In the genomic region with DNA sequence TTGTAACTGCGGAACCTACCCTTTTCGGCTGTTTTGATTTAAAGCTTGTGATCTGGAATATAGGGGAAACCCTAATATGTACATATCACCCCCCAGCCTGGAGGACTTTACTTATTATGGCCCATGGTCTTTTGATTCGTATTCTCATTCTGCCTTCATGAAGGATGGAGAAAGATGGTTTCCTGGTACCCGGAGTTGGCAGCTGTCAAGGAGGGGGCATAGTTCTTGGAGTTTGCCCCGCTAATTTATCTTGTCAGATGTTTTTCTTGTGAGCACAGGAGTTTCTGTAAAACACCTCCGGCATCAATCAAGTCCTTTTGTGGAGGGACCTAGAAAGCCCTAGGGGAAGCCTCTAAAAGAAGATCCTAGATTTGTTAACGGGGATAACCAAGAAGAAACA, we compare ENCODE assay signal across 8 mouse cellular contexts. TPM values are rescaled to one million over a fixed set of nuclear protein-coding genes. Genes with fewer than 3 reads are reported as not detected.
DNase-seq lines count a peak whose midpoint lies in the region; ATAC-seq and TF ChIP-seq lines count a peak whose summit lies in the region.

No protein-coding gene starts in this region.

- no peak for TF ChIP-seq POLR2A in spleen, adult 2 months (IDR thresholded peaks at IDR 0.05; ENCODE audit: low read depth, low read length)
- TF ChIP-seq POLR2A in small intestine, adult 2 months (IDR thresholded peaks at IDR 0.05; ENCODE audit: low read depth, low read length), result no peak

- H3K9ac ChIP-seq in forebrain, embryonic 14.5 days (ENCODE audit: low read length), result peak overlapping the region; percentile 77
- peak overlapping the region; percentile 86 for H3K9ac ChIP-seq in limb, embryonic 13.5 days

- ATAC-seq in forebrain, embryonic 14.5 days, result no peak; the same call in 1 of the 2 replicates
- ATAC-seq in limb, embryonic 13.5 days (ENCODE audit: low FRiP score, low read depth), result no peak
- no peak for ATAC-seq in cerebellum, adult (ENCODE audit: insufficient number of reproducible peaks, low FRiP score, low TSS enrichment)

- WGBS in spleen, adult 2 months, result 14% methylated on average over 7 of the region's 7 CpGs
- 3% methylated on average over 7 of the region's 7 CpGs for WGBS in forebrain, embryonic 14.5 days
- WGBS in limb, embryonic 13.5 days, result 9% methylated on average over 7 of the region's 7 CpGs
- 6% methylated on average over 7 of the region's 7 CpGs for WGBS in small intestine, adult 2 months

- DNase-seq in spleen, adult 2 months (ENCODE audit: low read depth in 1 of 2, low spot score in 2 of 2), result peak in 1 of 2 experiments; percentile 7
- DNase-seq in spleen, postnatal 10 days (ENCODE audit: low spot score in 2 of 2), result no peak
- DNase-seq in forebrain, embryonic 14.5 days (ENCODE audit: low spot score), result peak; percentile 15
- no peak for DNase-seq in left cerebral cortex, adult 9 months (ENCODE audit: low spot score in 2 of 2)
- DNase-seq in cerebellum, adult 11-12 months, result no peak

- H3K9me3 ChIP-seq in forebrain, embryonic 14.5 days (replicated peaks; ENCODE audit: control insufficient read depth, low read length), result no peaks in the 10 kb centered on the region
- no peaks in the 10 kb centered on the region for H3K9me3 ChIP-seq in limb, embryonic 13.5 days

- peak overlapping the region; percentile 75 for H3K27ac ChIP-seq in spleen, adult 2 months (ENCODE audit: insufficient read depth, low read length)
- H3K27ac ChIP-seq in forebrain, embryonic 14.5 days (ENCODE audit: low read depth, low read length), result no peak overlapping the region
- no peak overlapping the region for H3K27ac ChIP-seq in limb, embryonic 13.5 days
- 0 out of 2 replicates have a peak overlapping the region, but pooled peaks have one; percentile 9 for H3K27ac ChIP-seq in small intestine, adult 2 months (ENCODE audit: insufficient read depth, low read depth, low read length)

- H3K27me3 ChIP-seq in spleen, adult 2 months (ENCODE audit: control insufficient read depth, insufficient read depth, low read length), result no peaks in the 10 kb centered on the region
- no peaks in the 10 kb centered on the region for H3K27me3 ChIP-seq in forebrain, embryonic 14.5 days (replicated peaks; ENCODE audit: control insufficient read depth, insufficient read depth, low read length)
- no peaks in the 10 kb centered on the region for H3K27me3 ChIP-seq in limb, embryonic 13.5 days
- H3K27me3 ChIP-seq in small intestine, adult 2 months (ENCODE audit: control insufficient read depth, insufficient read depth, low read length), result no peaks in the 10 kb centered on the region

- no peak for TF ChIP-seq CTCF in spleen, adult 2 months (IDR thresholded peaks at IDR 0.05; ENCODE audit: extremely low read depth, insufficient read depth, insufficient read length, insufficient replicate concordance)
- TF ChIP-seq CTCF in small intestine, adult 2 months (IDR thresholded peaks at IDR 0.05; ENCODE audit: extremely low read depth, insufficient read length, insufficient replicate concordance, low read depth, low read length), result no peak

- H3K4me3 ChIP-seq in spleen, adult 2 months (ENCODE audit: extremely low read depth, insufficient read depth, insufficient read length), result peak overlapping the region; percentile 83
- H3K4me3 ChIP-seq in forebrain, embryonic 14.5 days (ENCODE audit: low read depth, low read length), result peak overlapping the region; percentile 82
- peak overlapping the region; percentile 89 for H3K4me3 ChIP-seq in limb, embryonic 13.5 days
- H3K4me3 ChIP-seq in small intestine, adult 2 months (ENCODE audit: low read depth, low read length), result peak overlapping the region; percentile 73

- H3K4me2 ChIP-seq in forebrain, embryonic 14.5 days (ENCODE audit: low read length), result peak overlapping the region; percentile 63
- peak overlapping the region; percentile 73 for H3K4me2 ChIP-seq in limb, embryonic 13.5 days (replicated peaks)

- H3K36me3 ChIP-seq in spleen, adult 2 months (ENCODE audit: control insufficient read depth, insufficient read depth, low read length), result peaks cover 8% of the 10 kb centered on the region
- peaks cover 23% of the 10 kb centered on the region for H3K36me3 ChIP-seq in forebrain, embryonic 14.5 days (ENCODE audit: control insufficient read depth, insufficient read depth, low read length)
- H3K36me3 ChIP-seq in limb, embryonic 13.5 days, result peaks cover 24% of the 10 kb centered on the region
- H3K36me3 ChIP-seq in small intestine, adult 2 months (ENCODE audit: control insufficient read depth, insufficient read depth, low read length), result peaks cover 9% of the 10 kb centered on the region

- H3K4me1 ChIP-seq in spleen, adult 2 months (ENCODE audit: control insufficient read depth, insufficient read depth, insufficient read length), result no peaks in the 10 kb centered on the region
- peaks cover 3% of the 10 kb centered on the region for H3K4me1 ChIP-seq in forebrain, embryonic 14.5 days (ENCODE audit: control insufficient read depth, insufficient read depth, low read length)
- peaks cover 12% of the 10 kb centered on the region for H3K4me1 ChIP-seq in limb, embryonic 13.5 days
- no peaks in the 10 kb centered on the region for H3K4me1 ChIP-seq in small intestine, adult 2 months (ENCODE audit: control insufficient read depth, insufficient read depth, insufficient read length, low read length)

RNA-seq across cellular contexts. Expression of gene Cep135, which starts 0.8 kb away (rescaled TPM):
- 1.3 and 1.6 TPM in 2 replicates for polyA plus RNA-seq in spleen, adult 2 months (2012; rRNA removed)
- polyA plus RNA-seq in forebrain, embryonic 14.5 days (2014; fragmentation: Nextera tagmentation; extraction: Ambion mirVana), result 4.6 TPM in 2 replicates
- polyA plus RNA-seq in limb, embryonic 13.5 days (2015; fragmentation: Nextera tagmentation; extraction: Ambion mirVana), result 8.7 and 9.7 TPM in 2 replicates
- polyA plus RNA-seq in small intestine, adult 2 months (2012; rRNA removed), result 0.13 and 0.39 TPM in 2 replicates

Comparison
In these comparisons a context has a peak if more than half of its experiments do, and no peak if none do; other contexts are left out.
1. H3K27ac ChIP-seq: peak in spleen, adult 2 months (single experiment) and small intestine, adult 2 months (single experiment); none in forebrain, embryonic 14.5 days (single experiment) and limb, embryonic 13.5 days (single experiment).
2. Peak in every context shown above with its lines, with median percentiles within 50 percentile points of each other: H3K4me3 ChIP-seq.